Mouse (Mus musculus) hindbrain, postnatal 0 days (tissue): ENCODE results near the gene H2-Aa. TPM values are rescaled to one million over a fixed set of nuclear protein-coding genes. Genes with fewer than 3 reads are reported as not detected.
A peak's percentile ranks its signal among the peaks of the same experiment; 100 is the strongest.

Experiments used
- ATAC-seq: fragments of 200-750 bp; cut with Nextera tagmentation; 2 replicates; pipeline ENCODE4 v1.8.0; 2017; ENCODE audit warnings: mild to moderate bottlenecking, moderate TSS enrichment, moderate library complexity
- DNase-seq: peaks from one replicate; pipeline ENCODE4 v3.0.0-alpha.2; 2015; ENCODE audit warnings: low spot score
- H3K27ac ChIP-seq: fragments of 300-500 bp; sonication (generic); 2 replicates; pipeline ENCODE4 v1.5.1; 2014; ENCODE audit warnings: mild to moderate bottlenecking
- H3K27me3 ChIP-seq: fragments of 300-500 bp; sonication (generic); 2 replicates; pipeline ENCODE4 v1.6.1; 2014; ENCODE audit warnings: low read length, mixed read lengths; ENCODE audit not compliant: insufficient read depth
- H3K36me3 ChIP-seq: fragments of 300-500 bp; sonication (generic); 2 replicates; pipeline ENCODE4 v1.6.1; 2014; ENCODE audit warnings: low read length, mixed read lengths; ENCODE audit not compliant: insufficient read depth
- H3K4me1 ChIP-seq: fragments of 300-500 bp; sonication (generic); 2 replicates; pipeline ENCODE4 v1.6.1; 2014; ENCODE audit warnings: antibody characterized with exemption, low read length, mixed read lengths; ENCODE audit not compliant: insufficient read depth
- H3K4me2 ChIP-seq: fragments of 300-500 bp; sonication (generic); 2 replicates; pipeline ENCODE4 v1.6.1; 2014; ENCODE audit warnings: low read depth, mild to moderate bottlenecking, low read length, moderate library complexity, mixed read lengths
- H3K4me3 ChIP-seq: fragments of 300-500 bp; sonication (generic); 2 replicates; pipeline ENCODE4 v1.5.1; 2014; ENCODE audit warnings: low read length
- H3K9ac ChIP-seq: fragments of 300-500 bp; sonication (generic); replicated peaks from 2 replicates; pipeline ENCODE4 v1.6.1; 2014; ENCODE audit warnings: mild to moderate bottlenecking, low read length, moderate library complexity, mixed read lengths
- H3K9me3 ChIP-seq: fragments of 300-500 bp; sonication (generic); 2 replicates; pipeline ENCODE4 v1.6.1; 2016; ENCODE audit warnings: low read length, mixed read lengths
- CTCF ChIP-seq: IDR thresholded peaks from 2 replicates; pipeline ENCODE4 v1.5.1; 2016; ENCODE audit warnings: antibody characterized with exemption, control low read depth, low read depth
- WGBS: fragments of 180-500 bp; shearing (Covaris S2); extraction: QIAGEN DNeasy Blood & Tissue Kit; methylation state at CpG from one replicate; pipeline ENCODE4 v1.1.7; 2014; 5-methylcytosine and 5-hydroxymethylcytosine counted together
- polyA plus RNA-seq: library from polyadenylated mRNA; unstranded; fragments of >200 nt; fragmentation: Nextera tagmentation; extraction: Ambion mirVana; gene quantifications from 2 replicates; pipeline ENCODE4 v1.2.1, GENCODE M21; 2015
- total RNA-seq: library from RNA; depleted of rRNA; stranded (reverse); fragments of >200 nt; gene quantifications from 2 replicates; pipeline ENCODE4 v1.2.3, GENCODE M21; 2014

Gene H2-Aa
- total and polyA plus RNA-seq, 2 experiments from 2014 or later: 1.3 to 1.4 TPM

DNA sequence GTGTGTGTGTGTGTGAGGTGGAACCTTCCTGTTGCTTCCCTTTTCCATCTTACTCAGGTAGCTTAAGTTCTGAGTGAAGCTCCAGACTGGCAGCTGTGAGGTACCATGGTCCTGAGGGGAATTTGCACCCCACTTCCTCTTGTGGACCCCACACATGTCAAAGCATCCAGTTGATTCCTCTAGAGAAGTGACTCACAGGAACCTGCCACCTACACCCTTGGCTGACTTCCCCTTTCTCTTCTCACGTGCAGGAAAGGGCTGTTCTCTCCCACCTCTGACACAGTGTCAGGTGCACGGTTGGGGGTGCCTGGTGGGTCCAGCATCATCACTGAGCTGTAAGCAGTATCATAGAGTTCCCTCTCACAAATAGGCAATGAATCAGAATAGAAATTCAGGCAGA, 5.9 kb upstream of the H2-Aa start:
- H3K9me3 ChIP-seq: no peaks in the 10 kb centered on the region
- no peaks in the 10 kb centered on the region for H3K4me1 ChIP-seq
- no peaks in the 10 kb centered on the region for H3K27me3 ChIP-seq
- no peaks in the 10 kb centered on the region for H3K36me3 ChIP-seq
- no peak overlapping the region for H3K4me2 ChIP-seq
- no peak overlapping the region for H3K27ac ChIP-seq
- TF ChIP-seq CTCF: no peak
- ATAC-seq (no peak), DNase-seq (no peak)
- WGBS: 74% methylated on average over 2 of the region's 2 CpGs
- H3K4me3 ChIP-seq: no peak overlapping the region
- H3K9ac ChIP-seq: no peak overlapping the region

DNA sequence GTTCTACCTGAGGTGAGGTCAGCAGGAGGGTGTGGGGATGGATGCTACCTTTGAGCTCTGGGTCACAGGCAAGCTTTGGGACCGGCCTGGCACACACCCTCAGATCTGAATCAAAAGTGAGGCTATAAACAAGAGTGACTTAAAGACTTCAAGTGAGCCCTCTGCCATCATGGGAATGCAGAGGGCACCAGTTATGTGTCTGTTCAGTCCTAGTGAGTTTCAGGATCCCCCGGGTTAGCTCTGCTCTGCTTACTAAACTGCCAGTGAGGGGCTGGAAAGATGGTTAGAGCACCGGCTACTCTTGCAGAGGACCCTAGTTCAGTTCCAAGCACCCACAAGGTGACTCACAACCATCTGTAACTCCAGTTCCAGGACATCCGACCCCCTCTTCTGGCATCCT, 4.9 kb upstream of the H2-Aa start:
- H3K36me3 ChIP-seq: no peaks in the 10 kb centered on the region
- no peak for TF ChIP-seq CTCF
- WGBS: 94% methylated on average over 4 of the region's 4 CpGs

DNA sequence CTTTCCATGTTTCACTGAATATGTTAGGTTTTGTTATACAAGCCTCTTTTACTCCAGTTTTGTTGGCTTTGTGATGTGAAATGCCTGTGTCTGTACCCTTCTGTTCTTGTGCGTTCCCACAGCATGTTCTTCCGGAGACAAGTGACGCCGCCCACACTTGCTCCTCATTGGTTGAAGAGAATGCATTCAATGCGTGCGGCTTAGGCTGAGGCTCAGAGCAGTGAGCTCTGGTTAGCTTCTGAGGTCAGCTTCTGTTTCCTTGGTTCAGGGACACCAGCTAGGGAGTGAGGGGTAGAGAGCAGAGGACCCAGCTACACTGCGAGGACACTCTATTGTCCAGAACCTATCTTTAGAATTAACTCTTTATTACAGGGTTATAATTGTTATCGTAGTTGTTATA, 4.0 kb upstream of the H2-Aa start:
- no peak overlapping the region for H3K4me3 ChIP-seq
- H3K4me2 ChIP-seq: no peak overlapping the region
- 14% methylated on average over 8 of the region's 8 CpGs for WGBS
- H3K9ac ChIP-seq: no peak overlapping the region
- H3K4me1 ChIP-seq: no peaks in the 10 kb centered on the region
- H3K36me3 ChIP-seq: no peaks in the 10 kb centered on the region
- no peak overlapping the region for H3K27ac ChIP-seq
- no peaks in the 10 kb centered on the region for H3K27me3 ChIP-seq
- no peak for TF ChIP-seq CTCF
- peak; percentile 94 for DNase-seq
- no peaks in the 10 kb centered on the region for H3K9me3 ChIP-seq
- peak; percentile 90 for ATAC-seq

More for the DNA sequence above, 4.9 kb upstream of the H2-Aa start:
- ATAC-seq (no peak), DNase-seq (no peak)
- Histone ChIP-seq H3K27me3 (no peaks in the 10 kb centered on the region), H3K9me3 (no peaks in the 10 kb centered on the region), H3K4me3 (no peak overlapping the region), H3K9ac (no peak overlapping the region), H3K4me1 (no peaks in the 10 kb centered on the region), H3K4me2 (no peak overlapping the region), H3K27ac (no peak overlapping the region)

DNA sequence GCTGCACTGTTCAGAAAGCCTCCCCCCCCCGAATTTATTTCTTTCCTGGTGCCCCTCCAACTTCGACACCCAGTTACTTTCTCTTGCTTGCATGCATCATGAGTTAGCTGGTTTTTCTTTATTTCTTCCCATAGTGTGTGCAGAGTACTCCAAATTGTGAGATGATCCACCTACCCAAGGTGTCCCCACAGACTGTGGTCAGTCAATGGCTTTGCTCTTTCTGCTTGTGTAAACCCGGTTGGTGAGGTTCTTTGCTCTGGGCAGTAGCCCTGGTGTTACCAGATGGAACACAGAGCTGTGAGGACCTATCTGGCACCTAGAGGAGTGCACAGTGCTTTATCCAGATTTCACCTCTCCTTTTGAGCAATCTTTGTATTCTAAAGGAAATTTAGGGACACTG, 508 bp upstream of the H2-Aa start:
- Histone ChIP-seq H3K4me3 (no peak overlapping the region), H3K27me3 (no peaks in the 10 kb centered on the region), H3K36me3 (no peaks in the 10 kb centered on the region), H3K4me2 (no peak overlapping the region), H3K9me3 (no peaks in the 10 kb centered on the region), H3K27ac (no peak overlapping the region), H3K4me1 (no peaks in the 10 kb centered on the region), H3K9ac (no peak overlapping the region)
- TF ChIP-seq CTCF: no peak
- 60% methylated on average over 3 of the region's 3 CpGs for WGBS
- no peak for DNase-seq
- ATAC-seq: no peak

DNA sequence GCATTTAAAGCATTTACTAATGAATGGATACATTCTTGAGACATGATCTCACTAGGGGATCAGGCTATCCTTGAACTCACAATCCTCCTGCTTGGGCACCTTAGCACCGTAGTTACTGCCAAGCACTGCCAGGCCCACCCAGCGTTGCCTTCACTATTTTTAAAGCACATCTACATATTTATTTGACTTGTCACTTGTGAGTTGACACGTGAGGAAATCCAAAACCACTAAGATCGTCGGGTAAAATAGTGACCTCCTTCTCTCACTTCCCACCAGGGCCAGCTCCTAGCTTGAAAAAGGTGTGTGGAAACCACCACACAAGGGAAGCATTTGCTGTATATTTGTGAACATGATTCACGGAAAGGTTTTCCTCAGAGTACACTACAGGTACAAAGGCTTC, 624 bp downstream of the H2-Aa start:
- whole genome bisulfite sequencing: 76% methylated on average over 6 of the region's 6 CpGs
- Histone ChIP-seq H3K27me3 (no peaks in the 10 kb centered on the region), H3K27ac (no peak overlapping the region), H3K9me3 (no peaks in the 10 kb centered on the region), H3K4me1 (no peaks in the 10 kb centered on the region), H3K4me3 (no peak overlapping the region), H3K9ac (no peak overlapping the region), H3K4me2 (no peak overlapping the region), H3K36me3 (no peaks in the 10 kb centered on the region)
- ATAC-seq (no peak), DNase-seq (no peak)
- no peak for TF ChIP-seq CTCF

DNA sequence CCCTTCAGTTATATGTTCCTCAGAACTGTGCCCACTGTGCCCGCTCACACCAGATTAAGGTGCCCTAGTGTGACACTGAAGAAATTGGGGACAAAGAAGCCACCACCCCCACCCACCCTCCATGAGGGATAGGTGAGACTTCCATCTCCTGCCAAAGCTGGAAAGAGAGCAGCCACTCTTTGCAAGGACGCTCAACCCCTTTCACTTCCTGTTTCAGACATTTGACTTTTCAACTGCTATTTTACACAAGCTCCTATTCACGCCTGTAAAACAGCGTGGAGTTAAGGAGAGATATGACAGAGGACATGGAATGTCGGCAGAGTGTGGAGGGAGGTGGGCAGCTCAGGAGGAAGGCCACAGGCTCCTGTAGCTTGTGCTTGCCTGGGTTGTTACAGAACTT, 1.1 kb downstream of the H2-Aa start:
- H3K4me1 ChIP-seq: no peaks in the 10 kb centered on the region
- no peak overlapping the region for H3K9ac ChIP-seq
- no peak overlapping the region for H3K27ac ChIP-seq
- no peak overlapping the region for H3K4me2 ChIP-seq
- DNase-seq (no peak), ATAC-seq (no peak)
- H3K9me3 ChIP-seq: no peaks in the 10 kb centered on the region
- no peak overlapping the region for H3K4me3 ChIP-seq
- no peaks in the 10 kb centered on the region for H3K27me3 ChIP-seq
- TF ChIP-seq CTCF: no peak
- no peaks in the 10 kb centered on the region for H3K36me3 ChIP-seq
- 85% methylated on average over 5 of the region's 5 CpGs for WGBS

DNA sequence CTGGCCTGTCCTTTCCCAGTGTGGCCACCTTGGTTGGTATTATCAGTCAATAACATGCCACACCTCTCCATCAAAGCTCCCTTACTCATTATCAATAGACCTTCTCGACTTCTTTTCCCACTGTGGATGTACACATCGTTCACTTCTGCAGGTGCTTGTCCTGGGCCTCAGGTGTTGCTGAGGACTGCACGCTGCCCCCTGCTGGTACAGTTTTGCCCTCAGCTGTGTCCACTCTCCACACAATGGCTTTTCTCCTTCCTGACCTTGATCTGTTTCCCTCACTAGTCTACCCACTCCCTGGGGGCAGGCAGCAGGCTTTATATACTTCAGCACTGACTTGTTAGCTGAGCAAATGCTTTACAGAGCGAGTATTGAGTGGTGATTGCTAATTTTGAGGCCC, 1.8 kb downstream of the H2-Aa start:
- no peaks in the 10 kb centered on the region for H3K9me3 ChIP-seq
- peak; percentile 45 for TF ChIP-seq CTCF
- H3K36me3 ChIP-seq: no peaks in the 10 kb centered on the region
- DNase-seq (no peak), ATAC-seq (no peak)
- WGBS: 42% methylated on average over 4 of the region's 4 CpGs
- no peak overlapping the region for H3K27ac ChIP-seq
- H3K4me2 ChIP-seq: no peak overlapping the region
- H3K4me3 ChIP-seq: no peak overlapping the region
- no peaks in the 10 kb centered on the region for H3K27me3 ChIP-seq
- H3K4me1 ChIP-seq: no peaks in the 10 kb centered on the region
- no peak overlapping the region for H3K9ac ChIP-seq
